Mouse (Mus musculus) heart, embryonic 12.5 days (tissue): ENCODE measurements around the gene Caprin2. TPM values are rescaled to one million over a fixed set of nuclear protein-coding genes. Genes with fewer than 3 reads are reported as not detected.

Experiments used
- polyA plus RNA-seq: library from polyadenylated mRNA; unstranded; fragments of >200 nt; fragmentation: Nextera tagmentation; extraction: Ambion mirVana; gene quantifications from 2 replicates; pipeline ENCODE4 v1.2.1, GENCODE M21; 2016

Caprin2 gene
- polyA plus RNA-seq, 1 experiment from 2014 or later = 18.3 TPM

Other genes with a start within 250 kb of the Caprin2 start
- 21.2 and 22.4 TPM in 2 replicates for gene Ipo8, start 64.8 kb downstream of the Caprin2 start, polyA plus RNA-seq
- 90.9 and 95.6 TPM in 2 replicates for gene Sinhcaf, start 50.2 kb upstream of the Caprin2 start, polyA plus RNA-seq
- 10.3 and 10.9 TPM in 2 replicates for gene Dennd5b, start 205.4 kb upstream of the Caprin2 start, polyA plus RNA-seq
- gene Gm10203, start 233.9 kb upstream of the Caprin2 start, polyA plus RNA-seq = not detected in 2 replicates
- gene Etfbkmt, start 243.6 kb upstream of the Caprin2 start, polyA plus RNA-seq = 15.6 and 17.4 TPM in 2 replicates